Mouse (Mus musculus) midbrain, embryonic 16.5 days (tissue): ENCODE measurements around the gene Plb1. TPM values are rescaled to one million over a fixed set of nuclear protein-coding genes. Genes with fewer than 3 reads are reported as not detected.

ENCODE experiments used
- ATAC-seq: fragments of 200-750 bp; cut with Nextera tagmentation; 2 replicates; pipeline ENCODE4 v1.8.0; 2017; ENCODE audit warnings: moderate TSS enrichment
- H3K27ac ChIP-seq: fragments of 300-500 bp; sonication (generic); 2 replicates; pipeline ENCODE4 v1.5.1; 2014; ENCODE audit warnings: mild to moderate bottlenecking, low read length, mixed read lengths
- H3K27me3 ChIP-seq: fragments of 300-500 bp; sonication (generic); 2 replicates; pipeline ENCODE4 v1.6.1; 2014; ENCODE audit warnings: low read depth, low read length, mixed read lengths; ENCODE audit not compliant: control insufficient read depth, insufficient read depth
- H3K36me3 ChIP-seq: fragments of 300-500 bp; sonication (generic); 2 replicates; pipeline ENCODE4 v1.6.1; 2014; ENCODE audit warnings: mild to moderate bottlenecking, low read length, moderate library complexity, mixed read lengths; ENCODE audit not compliant: control insufficient read depth, insufficient read depth
- H3K4me1 ChIP-seq: fragments of 300-500 bp; sonication (generic); 2 replicates; pipeline ENCODE4 v1.6.1; 2014; ENCODE audit warnings: mild to moderate bottlenecking, low read length, mixed read lengths; ENCODE audit not compliant: control insufficient read depth, insufficient read depth
- H3K4me2 ChIP-seq: fragments of 300-500 bp; sonication (generic); 2 replicates; pipeline ENCODE4 v1.6.1; 2014; ENCODE audit warnings: mild to moderate bottlenecking, low read length, mixed read lengths
- H3K4me3 ChIP-seq: fragments of 300-500 bp; sonication (generic); 2 replicates; pipeline ENCODE4 v1.5.1; 2014; ENCODE audit warnings: low read depth, mild to moderate bottlenecking, low read length, moderate library complexity, mixed read lengths
- H3K9ac ChIP-seq: fragments of 300-500 bp; sonication (generic); 2 replicates; pipeline ENCODE4 v1.6.1; 2014; ENCODE audit warnings: low read depth, low read length, mixed read lengths
- H3K9me3 ChIP-seq: fragments of 300-500 bp; sonication (generic); replicated peaks from 2 replicates; pipeline ENCODE4 v1.6.1; 2014; ENCODE audit warnings: mild to moderate bottlenecking, low read length, mixed read lengths; ENCODE audit not compliant: control insufficient read depth, poor library complexity, severe bottlenecking
- WGBS: fragments of 180-500 bp; shearing (Covaris S2); extraction: QIAGEN DNeasy Blood & Tissue Kit; methylation state at CpG from one replicate; pipeline ENCODE4 v1.1.7; 2014; 5-methylcytosine and 5-hydroxymethylcytosine counted together
- polyA plus RNA-seq: library from polyadenylated mRNA; unstranded; fragments of >200 nt; fragmentation: Nextera tagmentation; extraction: Ambion mirVana; gene quantifications from 2 replicates; pipeline ENCODE4 v1.2.1, GENCODE M21; 2015

The Plb1 gene
- polyA plus RNA-seq, 1 experiment from 2014 or later: 0.04 TPM

GRCm38 (mm10) chr5:32350551-32351256 is 118.2 kb downstream of the Plb1 start:
- 76% methylated on average over 3 of the region's 3 CpGs for WGBS
- no peaks in the 10 kb centered on the region for H3K36me3 ChIP-seq
- H3K27ac ChIP-seq: no peak overlapping the region
- H3K27me3 ChIP-seq: no peaks in the 10 kb centered on the region
- H3K9ac ChIP-seq: no peak overlapping the region
- no peak overlapping the region for H3K4me2 ChIP-seq
- no peak overlapping the region for H3K4me3 ChIP-seq
- no peaks in the 10 kb centered on the region for H3K4me1 ChIP-seq
- ATAC-seq: no peak
- no peaks in the 10 kb centered on the region for H3K9me3 ChIP-seq

- no peak for ATAC-seq
- H3K27me3 ChIP-seq: no peaks in the 10 kb centered on the region
- H3K27ac ChIP-seq: no peak overlapping the region
- no peak overlapping the region for H3K4me2 ChIP-seq
- H3K4me3 ChIP-seq: no peak overlapping the region
- H3K9ac ChIP-seq: no peak overlapping the region
- H3K4me1 ChIP-seq: no peaks in the 10 kb centered on the region
- H3K9me3 ChIP-seq: no peaks in the 10 kb centered on the region
- H3K36me3 ChIP-seq: no peaks in the 10 kb centered on the region
- 84% methylated on average over 4 of the region's 4 CpGs for WGBS
Measured at GRCm38 (mm10) chr5:32351721-32352465, 119.4 kb downstream of the Plb1 start.

- H3K9ac ChIP-seq: no peak overlapping the region
- 90% methylated on average over 3 of the region's 3 CpGs for WGBS
- ATAC-seq: no peak
- no peaks in the 10 kb centered on the region for H3K9me3 ChIP-seq
- no peaks in the 10 kb centered on the region for H3K4me1 ChIP-seq
- H3K4me3 ChIP-seq: no peak overlapping the region
- no peaks in the 10 kb centered on the region for H3K36me3 ChIP-seq
- no peak overlapping the region for H3K27ac ChIP-seq
- H3K27me3 ChIP-seq: no peaks in the 10 kb centered on the region
- H3K4me2 ChIP-seq: no peak overlapping the region
Measured at GRCm38 (mm10) chr5:32352845-32353244, 120.3 kb downstream of the Plb1 start.

GRCm38 (mm10) chr5:32353280-32353679 is 120.8 kb downstream of the Plb1 start:
- no peak for ATAC-seq
- 78% methylated on average over 2 of the region's 2 CpGs for WGBS

GRCm38 (mm10) chr5:32360511-32360910 is 128.0 kb downstream of the Plb1 start:
- Histone ChIP-seq H3K9ac (no peak overlapping the region), H3K27ac (no peak overlapping the region), H3K4me2 (no peak overlapping the region), H3K36me3 (no peaks in the 10 kb centered on the region), H3K4me3 (no peak overlapping the region), H3K9me3 (no peaks in the 10 kb centered on the region), H3K4me1 (no peaks in the 10 kb centered on the region), H3K27me3 (no peaks in the 10 kb centered on the region)
- WGBS: 92% methylated on average over 4 of the region's 4 CpGs
- no peak for ATAC-seq

More at GRCm38 (mm10) chr5:32353280-32353679, 120.8 kb downstream of the Plb1 start:
- no peak overlapping the region for H3K27ac ChIP-seq
- no peaks in the 10 kb centered on the region for H3K4me1 ChIP-seq
- H3K4me3 ChIP-seq: no peak overlapping the region
- H3K9ac ChIP-seq: no peak overlapping the region
- H3K4me2 ChIP-seq: no peak overlapping the region
- H3K27me3 ChIP-seq: no peaks in the 10 kb centered on the region
- H3K36me3 ChIP-seq: no peaks in the 10 kb centered on the region
- H3K9me3 ChIP-seq: no peaks in the 10 kb centered on the region

- H3K4me3 ChIP-seq: no peak overlapping the region
- H3K9me3 ChIP-seq: no peaks in the 10 kb centered on the region
- H3K27ac ChIP-seq: no peak overlapping the region
- WGBS: 88% methylated on average over 3 of the region's 3 CpGs
- H3K27me3 ChIP-seq: no peaks in the 10 kb centered on the region
- H3K4me1 ChIP-seq: no peaks in the 10 kb centered on the region
- no peak overlapping the region for H3K4me2 ChIP-seq
- ATAC-seq: no peak
- H3K9ac ChIP-seq: no peak overlapping the region
- H3K36me3 ChIP-seq: no peaks in the 10 kb centered on the region
Measured at GRCm38 (mm10) chr5:32361441-32362235, 129.1 kb downstream of the Plb1 start.

- H3K4me3 ChIP-seq: no peak overlapping the region
- H3K27me3 ChIP-seq: no peaks in the 10 kb centered on the region
- H3K9ac ChIP-seq: no peak overlapping the region
- no peak overlapping the region for H3K4me2 ChIP-seq
- no peaks in the 10 kb centered on the region for H3K9me3 ChIP-seq
- H3K4me1 ChIP-seq: no peaks in the 10 kb centered on the region
- ATAC-seq: no peak
- no peaks in the 10 kb centered on the region for H3K36me3 ChIP-seq
- WGBS: 87% methylated on average over 1 of the region's 1 CpGs
- H3K27ac ChIP-seq: no peak overlapping the region
Measured at GRCm38 (mm10) chr5:32369391-32369790, 136.9 kb downstream of the Plb1 start.

- ATAC-seq: no peak
- Histone ChIP-seq H3K27ac (no peak overlapping the region), H3K4me2 (no peak overlapping the region), H3K27me3 (no peaks in the 10 kb centered on the region), H3K4me1 (no peaks in the 10 kb centered on the region), H3K9me3 (no peaks in the 10 kb centered on the region), H3K4me3 (no peak overlapping the region), H3K36me3 (no peaks in the 10 kb centered on the region), H3K9ac (no peak overlapping the region)
- WGBS: 98% methylated on average over 5 of the region's 5 CpGs
Measured at GRCm38 (mm10) chr5:32371239-32371638, 138.7 kb downstream of the Plb1 start.

- Histone ChIP-seq H3K4me1 (no peaks in the 10 kb centered on the region), H3K9me3 (no peaks in the 10 kb centered on the region), H3K4me3 (no peak overlapping the region), H3K27me3 (no peaks in the 10 kb centered on the region), H3K9ac (no peak overlapping the region), H3K4me2 (no peak overlapping the region), H3K27ac (no peak overlapping the region), H3K36me3 (no peaks in the 10 kb centered on the region)
- WGBS: 50% methylated on average over 3 of the region's 3 CpGs
- no peak for ATAC-seq
Measured at GRCm38 (mm10) chr5:32378546-32378945, 146.0 kb downstream of the Plb1 start.
